Mouse (Mus musculus) liver, adult 2 months (tissue): ENCODE measurements around the gene Eef1a1.

Experiments used
- CTCF ChIP-seq: fragments of 200-500 bp; IDR thresholded peaks from 2 replicates; pipeline ENCODE4 v1.5.1; 2011; ENCODE audit warnings: low read depth, low read length, control low read depth
- POLR2A ChIP-seq: fragments of 200-500 bp; IDR thresholded peaks from 2 replicates; pipeline ENCODE4 v1.6.1; 2011; ENCODE audit warnings: low read length, control low read depth; ENCODE audit not compliant: insufficient read depth; ENCODE audit errors: extremely low read depth

DNA sequence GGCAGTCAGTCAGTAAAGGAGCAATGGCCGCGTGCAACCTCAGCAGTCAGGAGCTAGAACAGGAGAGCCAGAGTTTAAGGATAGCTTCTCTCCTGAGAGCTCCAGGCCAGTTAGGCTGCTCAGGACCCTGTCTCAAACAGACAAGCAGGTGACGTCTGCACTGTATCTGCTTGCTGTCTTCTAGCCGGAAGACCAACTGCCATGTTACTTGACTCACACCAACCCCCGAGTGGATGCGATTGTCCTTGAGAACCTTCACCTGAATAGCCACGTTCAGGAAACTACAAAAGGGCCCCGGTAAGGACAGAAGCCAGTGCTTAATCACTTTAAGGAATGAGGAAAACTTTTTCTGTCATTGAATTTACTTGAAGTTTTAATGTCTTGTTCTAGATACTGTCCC, 31.9 kb downstream of the Eef1a1 start:
- TF ChIP-seq CTCF (no peak), POLR2A (no peak)
